Mouse (Mus musculus): ENCODE results near the gene Atrn. TPM values are rescaled to one million over a fixed set of nuclear protein-coding genes. Genes with fewer than 3 reads are reported as not detected.

The Atrn gene
- polyA plus RNA-seq, 1 experiment from 2014 or later = 22.7 TPM

GRCm38 (mm10) chr2:131056191-131056590 lies 149.9 kb downstream of the Atrn start:
- Histone ChIP-seq H3K9me3 (ENCODE audit: control insufficient read depth, low read length) (no peaks in the 10 kb centered on the region), H3K36me3 (replicated peaks; ENCODE audit: control insufficient read depth, insufficient read depth) (no peaks in the 10 kb centered on the region), H3K4me2 (replicated peaks) (no peak overlapping the region), H3K4me3 (replicated peaks; ENCODE audit: low read length) (no peak overlapping the region), H3K27ac (no peak overlapping the region), H3K4me1 (replicated peaks; ENCODE audit: control insufficient read depth, insufficient read depth, low read length) (peaks cover 20% of the 10 kb centered on the region), H3K9ac (no peak overlapping the region), H3K27me3 (ENCODE audit: control insufficient read depth, insufficient read depth, low read length) (peaks cover 49% of the 10 kb centered on the region)
- DNase-seq (ENCODE audit: low spot score) = peak; percentile 61
- no peak for ATAC-seq (ENCODE audit: low FRiP score)
- 2% methylated on average over 10 of the region's 10 CpGs for WGBS

DNA sequence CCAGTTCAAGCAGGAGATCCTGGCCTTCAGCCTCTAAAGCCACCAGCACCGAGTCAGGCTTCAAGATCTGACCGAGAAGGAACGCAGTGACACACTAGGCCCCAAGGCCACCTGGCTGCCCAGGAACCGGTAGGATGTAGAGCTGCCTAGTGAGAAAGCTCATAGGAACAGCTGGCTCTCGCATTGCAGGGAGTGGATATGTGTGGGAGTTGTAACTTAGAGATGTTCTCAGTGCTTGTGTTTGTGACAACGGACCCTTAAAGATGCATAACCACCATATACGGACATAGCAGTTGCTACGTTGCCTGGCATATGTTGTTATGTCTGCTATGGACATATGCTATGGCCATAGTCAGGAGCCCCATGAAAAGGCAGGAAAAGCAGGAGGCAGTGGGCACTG lies 152.4 kb downstream of the Atrn start:
- H3K4me1 ChIP-seq (replicated peaks; ENCODE audit: control insufficient read depth, insufficient read depth, low read length) = peaks cover 18% of the 10 kb centered on the region
- H3K27me3 ChIP-seq (ENCODE audit: control insufficient read depth, insufficient read depth, low read length) = peaks cover 47% of the 10 kb centered on the region
- DNase-seq (ENCODE audit: low spot score) (no peak), ATAC-seq (ENCODE audit: low FRiP score) (no peak)
- H3K4me3 ChIP-seq (replicated peaks; ENCODE audit: low read length) = no peak overlapping the region
- H3K36me3 ChIP-seq (replicated peaks; ENCODE audit: control insufficient read depth, insufficient read depth) = no peaks in the 10 kb centered on the region
- no peak overlapping the region for H3K4me2 ChIP-seq (replicated peaks)
- no peak overlapping the region for H3K9ac ChIP-seq
- no peak overlapping the region for H3K27ac ChIP-seq
- 95% methylated on average over 8 of the region's 8 CpGs for WGBS
- no peaks in the 10 kb centered on the region for H3K9me3 ChIP-seq (ENCODE audit: control insufficient read depth, low read length)

GRCm38 (mm10) chr2:131059377-131059776 lies 153.1 kb downstream of the Atrn start:
- H3K4me2 ChIP-seq (replicated peaks) = no peak overlapping the region
- H3K4me1 ChIP-seq (replicated peaks; ENCODE audit: control insufficient read depth, insufficient read depth, low read length) = peaks cover 11% of the 10 kb centered on the region
- 65% methylated on average over 1 of the region's 1 CpGs for WGBS
- no peak overlapping the region for H3K9ac ChIP-seq
- no peaks in the 10 kb centered on the region for H3K36me3 ChIP-seq (replicated peaks; ENCODE audit: control insufficient read depth, insufficient read depth)
- H3K9me3 ChIP-seq (ENCODE audit: control insufficient read depth, low read length) = no peaks in the 10 kb centered on the region
- ATAC-seq (ENCODE audit: low FRiP score) (no peak), DNase-seq (ENCODE audit: low spot score) (no peak)
- H3K4me3 ChIP-seq (replicated peaks; ENCODE audit: low read length) = no peak overlapping the region
- H3K27ac ChIP-seq = no peak overlapping the region
- peaks cover 43% of the 10 kb centered on the region for H3K27me3 ChIP-seq (ENCODE audit: control insufficient read depth, insufficient read depth, low read length)

GRCm38 (mm10) chr2:131059781-131060540 lies 153.7 kb downstream of the Atrn start:
- Histone ChIP-seq H3K4me1 (replicated peaks; ENCODE audit: control insufficient read depth, insufficient read depth, low read length) (peaks cover 6% of the 10 kb centered on the region; the same call in 1 of the 2 replicates), H3K36me3 (replicated peaks; ENCODE audit: control insufficient read depth, insufficient read depth) (no peaks in the 10 kb centered on the region), H3K9ac (no peak overlapping the region), H3K9me3 (ENCODE audit: control insufficient read depth, low read length) (no peaks in the 10 kb centered on the region), H3K4me2 (replicated peaks) (no peak overlapping the region), H3K27ac (no peak overlapping the region), H3K4me3 (replicated peaks; ENCODE audit: low read length) (no peak overlapping the region), H3K27me3 (ENCODE audit: control insufficient read depth, insufficient read depth, low read length) (peaks cover 43% of the 10 kb centered on the region)
- DNase-seq (ENCODE audit: low spot score) (no peak), ATAC-seq (ENCODE audit: low FRiP score) (no peak)
- 53% methylated on average over 9 of the region's 9 CpGs for WGBS

DNA sequence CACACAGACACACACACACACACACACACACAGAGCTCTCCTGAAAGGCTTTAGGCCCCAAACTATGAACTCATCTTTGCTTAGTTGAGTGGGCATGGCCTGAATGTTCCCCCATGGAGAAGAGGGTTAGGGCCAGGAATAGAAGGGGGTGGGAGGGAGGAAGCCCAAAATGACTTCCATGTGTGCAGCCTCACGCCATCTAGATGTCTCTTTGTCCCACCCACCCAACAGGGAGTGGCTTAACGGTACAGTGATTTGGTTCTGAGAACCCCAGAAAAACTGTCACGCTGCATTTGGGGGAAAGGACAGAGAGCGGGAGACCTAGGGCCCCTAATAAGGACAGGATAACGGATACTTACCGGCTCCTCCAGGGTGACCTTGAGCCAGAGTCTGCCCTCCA lies 154.5 kb downstream of the Atrn start:
- 67% methylated on average over 6 of the region's 6 CpGs for WGBS
- peaks cover 4% of the 10 kb centered on the region; the same call in 1 of the 2 replicates for H3K4me1 ChIP-seq (replicated peaks; ENCODE audit: control insufficient read depth, insufficient read depth, low read length)

GRCm38 (mm10) chr2:131061607-131062006 lies 155.3 kb downstream of the Atrn start:
- Histone ChIP-seq H3K9ac (no peak overlapping the region), H3K27me3 (ENCODE audit: control insufficient read depth, insufficient read depth, low read length) (peaks cover 32% of the 10 kb centered on the region), H3K9me3 (ENCODE audit: control insufficient read depth, low read length) (no peaks in the 10 kb centered on the region), H3K4me2 (replicated peaks) (no peak overlapping the region), H3K27ac (no peak overlapping the region), H3K36me3 (replicated peaks; ENCODE audit: control insufficient read depth, insufficient read depth) (no peaks in the 10 kb centered on the region), H3K4me3 (replicated peaks; ENCODE audit: low read length) (no peak overlapping the region), H3K4me1 (replicated peaks; ENCODE audit: control insufficient read depth, insufficient read depth, low read length) (peaks cover 4% of the 10 kb centered on the region; the same call in 1 of the 2 replicates)
- ATAC-seq (ENCODE audit: low FRiP score) (no peak), DNase-seq (ENCODE audit: low spot score) (no peak)
- 64% methylated on average over 5 of the region's 5 CpGs for WGBS

More for the DNA sequence above, 154.5 kb downstream of the Atrn start:
- Histone ChIP-seq H3K27ac (no peak overlapping the region), H3K4me2 (replicated peaks) (no peak overlapping the region), H3K9ac (no peak overlapping the region), H3K27me3 (ENCODE audit: control insufficient read depth, insufficient read depth, low read length) (peaks cover 36% of the 10 kb centered on the region), H3K36me3 (replicated peaks; ENCODE audit: control insufficient read depth, insufficient read depth) (no peaks in the 10 kb centered on the region), H3K4me3 (replicated peaks; ENCODE audit: low read length) (no peak overlapping the region), H3K9me3 (ENCODE audit: control insufficient read depth, low read length) (no peaks in the 10 kb centered on the region)
- ATAC-seq (ENCODE audit: low FRiP score) = no peak
- DNase-seq (ENCODE audit: low spot score) = no peak

DNA sequence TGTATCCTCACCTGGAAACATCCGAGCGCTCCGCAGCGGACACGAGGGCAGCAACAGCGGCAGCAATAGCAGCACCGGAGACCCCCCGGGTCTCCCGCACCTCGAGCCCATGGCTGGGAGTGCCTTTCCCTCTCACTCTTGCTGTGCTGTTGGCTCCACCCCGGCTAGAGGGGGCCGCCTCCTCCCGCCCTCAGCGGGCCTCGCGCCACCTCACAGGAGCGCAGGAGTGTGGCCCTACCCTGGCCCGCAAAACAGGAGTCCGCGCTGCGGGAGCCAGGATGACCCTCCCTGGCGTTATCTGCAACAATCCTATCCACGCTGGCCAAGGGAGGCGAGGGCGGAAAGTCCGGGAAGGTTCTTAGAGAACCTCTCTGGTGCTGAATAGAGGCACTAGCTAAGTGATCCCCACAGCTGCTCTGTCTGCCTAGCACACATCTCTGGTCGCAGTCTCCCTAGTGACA lies 157.1 kb downstream of the Atrn start, which contains the start of gene Adam33:
Adam33 (minus strand) TSS at position 411 of the 461 bp plus-strand sequence.
- no peaks in the 10 kb centered on the region for H3K36me3 ChIP-seq (replicated peaks; ENCODE audit: control insufficient read depth, insufficient read depth)

DNA sequence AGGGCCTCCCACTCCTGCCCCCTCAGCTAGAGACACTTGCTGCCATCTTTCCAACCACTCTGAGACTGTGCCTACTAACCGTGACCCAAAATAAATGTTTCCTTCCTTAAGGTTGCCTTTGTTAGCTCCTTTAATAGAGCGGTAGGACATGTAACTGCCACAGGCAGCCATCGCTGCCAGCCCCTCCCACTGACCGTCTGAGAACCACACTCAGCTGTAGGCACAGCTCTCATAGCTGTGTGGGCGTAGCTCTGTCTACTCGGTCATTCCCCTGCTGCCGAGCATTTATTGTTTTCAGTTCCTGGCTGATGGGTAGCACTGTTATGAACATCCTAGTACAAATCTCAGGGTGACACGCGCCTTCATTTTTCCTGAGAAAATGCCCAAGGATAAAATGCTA lies 160.0 kb downstream of the Atrn start:
- Histone ChIP-seq H3K36me3 (replicated peaks; ENCODE audit: control insufficient read depth, insufficient read depth) (no peaks in the 10 kb centered on the region), H3K27ac (no peak overlapping the region), H3K4me2 (replicated peaks) (no peak overlapping the region), H3K9ac (no peak overlapping the region), H3K9me3 (ENCODE audit: control insufficient read depth, low read length) (no peaks in the 10 kb centered on the region), H3K4me3 (replicated peaks; ENCODE audit: low read length) (no peak overlapping the region), H3K4me1 (replicated peaks; ENCODE audit: control insufficient read depth, insufficient read depth, low read length) (no peaks in the 10 kb centered on the region; the same call in 1 of the 2 replicates), H3K27me3 (ENCODE audit: control insufficient read depth, insufficient read depth, low read length) (peaks cover 32% of the 10 kb centered on the region)
- ATAC-seq (ENCODE audit: low FRiP score) = no peak
- 72% methylated on average over 9 of the region's 9 CpGs for WGBS
- DNase-seq (ENCODE audit: low spot score) = no peak

More for the DNA sequence above, 157.1 kb downstream of the Atrn start, which contains the start of gene Adam33:
- 4% methylated on average over 25 of the region's 27 CpGs for WGBS
- Histone ChIP-seq H3K4me2 (replicated peaks) (peak within 1 kb of the TSS; percentile 46), H3K9ac (no peak within 1 kb of the TSS; the same call in 1 of the 2 replicates), H3K4me1 (replicated peaks; ENCODE audit: control insufficient read depth, insufficient read depth, low read length) (peaks cover 4% of the 10 kb centered on the region; the same call in 1 of the 2 replicates), H3K27me3 (ENCODE audit: control insufficient read depth, insufficient read depth, low read length) (peaks cover 32% of the 10 kb centered on the region), H3K9me3 (ENCODE audit: control insufficient read depth, low read length) (no peaks in the 10 kb centered on the region), H3K4me3 (replicated peaks; ENCODE audit: low read length) (peak within 1 kb of the TSS; percentile 23), H3K27ac (no peak within 1 kb of the TSS)
- ATAC-seq (ENCODE audit: low FRiP score) = peak; percentile 31; the same call in 1 of the 2 replicates
- no peak for DNase-seq (ENCODE audit: low spot score)

GRCm38 (mm10) chr2:131067481-131067880 lies 161.2 kb downstream of the Atrn start:
- peaks cover 22% of the 10 kb centered on the region for H3K27me3 ChIP-seq (ENCODE audit: control insufficient read depth, insufficient read depth, low read length)
- H3K27ac ChIP-seq = no peak overlapping the region
- H3K4me3 ChIP-seq (replicated peaks; ENCODE audit: low read length) = no peak overlapping the region
- H3K9me3 ChIP-seq (ENCODE audit: control insufficient read depth, low read length) = no peaks in the 10 kb centered on the region
- no peaks in the 10 kb centered on the region for H3K36me3 ChIP-seq (replicated peaks; ENCODE audit: control insufficient read depth, insufficient read depth)
- H3K4me2 ChIP-seq (replicated peaks) = no peak overlapping the region
- ATAC-seq (ENCODE audit: low FRiP score) (no peak), DNase-seq (ENCODE audit: low spot score) (no peak)
- H3K9ac ChIP-seq = no peak overlapping the region
- no peaks in the 10 kb centered on the region; the same call in 1 of the 2 replicates for H3K4me1 ChIP-seq (replicated peaks; ENCODE audit: control insufficient read depth, insufficient read depth, low read length)
- WGBS = 78% methylated on average over 6 of the region's 6 CpGs
